Mouse (Mus musculus) duodenum, adult 2 months (tissue): ENCODE data around the gene Cyp4f17. TPM values are rescaled to one million over a fixed set of nuclear protein-coding genes. Genes with fewer than 3 reads are reported as not detected.

Experiments used
- polyA plus RNA-seq: library from polyadenylated mRNA; depleted of rRNA; stranded (reverse); fragments of >200 nt; gene quantifications from 2 replicates; pipeline ENCODE4 v1.2.3, GENCODE M21; 2012; ENCODE audit warnings: low replicate concordance; rRNA removed

Gene Cyp4f17
- 1.9 and 3.7 TPM in 2 replicates for polyA plus RNA-seq

DNA sequence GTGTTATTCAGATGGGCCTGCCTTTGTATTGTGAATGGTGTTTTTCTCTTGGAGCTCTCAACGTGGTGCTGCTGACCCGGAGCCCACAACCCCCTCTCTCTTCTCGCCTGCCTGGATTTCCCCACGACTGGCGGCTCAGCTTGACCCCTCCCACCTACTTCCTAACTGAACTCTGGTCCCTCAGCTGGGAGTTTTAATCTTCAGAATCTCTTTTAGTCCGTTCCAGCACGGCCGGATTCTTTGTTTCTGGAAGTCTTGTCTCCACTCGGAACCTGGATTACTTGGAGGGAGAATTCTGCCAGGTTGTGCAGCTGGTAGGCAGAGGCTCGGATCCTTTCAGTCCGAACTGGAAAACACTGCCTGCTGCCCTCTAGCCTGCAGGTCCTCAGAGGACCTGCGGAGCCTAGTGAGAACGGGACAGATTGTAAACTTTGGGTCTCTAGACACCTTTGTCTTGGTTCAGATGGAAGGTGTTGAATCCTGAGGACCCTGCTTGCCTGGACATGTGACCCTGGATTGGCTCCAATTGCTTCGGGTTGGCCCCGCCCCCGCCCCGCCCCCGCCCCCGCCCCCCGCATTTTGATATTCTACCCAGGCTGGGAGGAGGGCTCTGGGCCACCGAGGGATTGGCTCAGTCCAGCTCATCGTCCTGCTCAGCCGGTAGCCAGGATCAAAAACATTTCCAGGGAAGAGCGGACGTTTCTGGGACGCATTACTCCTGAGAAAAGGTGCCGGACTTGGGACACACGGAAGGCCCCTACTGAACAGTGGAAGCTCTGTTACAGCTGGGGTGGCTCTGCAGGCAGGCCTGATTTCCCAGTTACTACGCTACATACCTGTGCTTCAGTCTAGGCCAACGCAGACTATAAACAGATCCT lies at the start of gene Cyp4f17:
Cyp4f17 (plus strand) TSS at position 200 of the 878 bp plus-strand sequence.

DNA sequence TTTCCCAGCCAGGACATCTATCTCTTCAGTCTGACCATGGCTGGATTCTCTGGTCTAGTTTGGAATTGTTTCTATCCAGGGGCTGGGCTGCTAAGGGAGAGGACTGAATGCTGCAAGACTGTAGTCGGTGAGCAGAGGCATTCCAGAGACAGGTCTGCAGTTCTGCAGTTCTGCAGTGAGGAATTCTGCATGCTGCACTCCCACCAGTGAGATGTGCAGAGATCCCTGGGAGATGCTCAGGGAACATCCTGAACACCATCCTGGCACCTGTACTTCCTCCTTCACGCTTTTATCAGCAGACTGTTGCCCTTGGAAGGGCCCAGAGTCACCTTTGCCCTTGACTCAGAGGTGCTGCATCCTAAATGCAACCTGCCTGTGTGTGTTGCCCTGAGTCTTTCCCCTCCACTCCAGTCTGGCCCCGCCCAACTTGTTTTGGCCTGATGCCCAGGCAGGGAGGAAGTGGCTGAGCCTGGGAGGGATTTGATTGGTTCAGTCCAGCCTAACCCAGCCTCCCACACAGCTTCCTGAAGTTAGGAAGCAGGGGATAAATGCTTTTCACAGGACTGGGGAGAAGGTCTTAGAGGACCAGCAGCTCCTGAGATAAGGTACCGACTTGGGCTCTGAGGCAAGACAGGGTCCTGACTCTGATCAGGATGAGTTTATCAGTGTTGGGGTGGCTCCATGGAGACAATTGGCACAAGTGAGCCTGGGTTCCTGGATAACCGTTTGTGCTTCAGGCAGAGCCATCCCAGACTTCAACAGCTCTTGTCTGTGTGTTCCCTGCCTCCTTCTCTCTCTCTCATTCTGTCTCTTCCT lies 30.4 kb downstream of the Cyp4f17 start, which contains the start of gene Cyp4f16:
Cyp4f16 (plus strand) TSS at position 508 of the 816 bp plus-strand sequence.

Other genes with a start within 250 kb of the Cyp4f17 start
- 32.4 and 42.0 TPM in 2 replicates for gene Brd4, start 221.3 kb upstream of the Cyp4f17 start, polyA plus RNA-seq
- 30.8 and 39.1 TPM in 2 replicates for gene Akap8, start 184.8 kb upstream of the Cyp4f17 start, polyA plus RNA-seq
- 61.0 and 85.7 TPM in 2 replicates for gene Akap8l, start 155.4 kb upstream of the Cyp4f17 start, polyA plus RNA-seq
- 20.8 and 33.5 TPM in 2 replicates for gene Wiz, start 116.6 kb upstream of the Cyp4f17 start, polyA plus RNA-seq
- 7.7 and 8.2 TPM in 2 replicates for gene Rasal3, start 102.5 kb upstream of the Cyp4f17 start, polyA plus RNA-seq
- 1.9 and 5.4 TPM in 2 replicates for gene Pglyrp2, start 81.9 kb upstream of the Cyp4f17 start, polyA plus RNA-seq
- gene Cyp4f39, start 53.3 kb upstream of the Cyp4f17 start, polyA plus RNA-seq = 0.33 and 1.0 TPM in 2 replicates
- 163 and 174 TPM in 2 replicates for gene Cyp4f16, start 30.5 kb downstream of the Cyp4f17 start, polyA plus RNA-seq
- gene Cyp4f37, start 115.3 kb downstream of the Cyp4f17 start, polyA plus RNA-seq = not detected in 2 replicates
- gene Cyp4f40, start 152.8 kb downstream of the Cyp4f17 start, polyA plus RNA-seq = 41.4 and 77.4 TPM in 2 replicates
- 1.3 and 6.5 TPM in 2 replicates for gene Cyp4f15, start 179.6 kb downstream of the Cyp4f17 start, polyA plus RNA-seq